Mouse (Mus musculus): ENCODE measurements around the gene Tiprl.

The Tiprl gene

GRCm38 (mm10) chr1:165174059-165174616 is 62.7 kb downstream of the Tiprl start:
- no peak for DNase-seq

- no peak for DNase-seq
Observed at GRCm38 (mm10) chr1:165171277-165171676, 65.5 kb downstream of the Tiprl start.

- no peak for DNase-seq
Observed at GRCm38 (mm10) chr1:165170157-165170556, 66.6 kb downstream of the Tiprl start.

GRCm38 (mm10) chr1:165169462-165169861 is 67.3 kb downstream of the Tiprl start:
- DNase-seq = no peak

- no peak for DNase-seq
Observed at GRCm38 (mm10) chr1:165164920-165165319, 71.9 kb downstream of the Tiprl start.
